Mouse (Mus musculus) c-Kit-positive CD71-positive TER-119-negative erythroid progenitor cells, embryonic 14.5 days (primary cell): ENCODE measurements around the gene Upk1b.

ENCODE experiments used
- DNase-seq: peaks from one replicate; pipeline ENCODE4 v3.0.0-alpha.2; 2013; ENCODE audit warnings: low read depth

Upk1b gene

DNA sequence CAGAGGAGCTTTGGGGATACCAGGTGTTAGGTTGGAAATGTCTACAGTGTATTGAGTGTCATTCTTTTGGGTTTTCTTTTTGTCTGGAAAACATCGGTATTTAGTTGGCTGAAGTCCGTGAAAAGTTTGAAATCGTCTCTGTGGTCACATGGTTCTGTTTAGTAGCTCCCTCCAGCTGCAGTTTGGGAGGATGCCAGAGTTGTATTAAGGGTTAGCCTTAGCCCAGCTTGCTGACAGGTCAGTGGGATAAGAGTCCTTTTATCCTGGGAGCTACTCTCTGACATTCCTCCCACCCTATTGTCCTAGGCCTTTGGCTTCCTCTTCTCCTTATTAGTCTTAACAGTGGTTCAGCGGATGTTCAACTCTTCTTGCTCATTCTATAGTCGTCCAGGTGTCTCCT lies 38.2 kb downstream of the Upk1b start:
- DNase-seq, result no peak

DNA sequence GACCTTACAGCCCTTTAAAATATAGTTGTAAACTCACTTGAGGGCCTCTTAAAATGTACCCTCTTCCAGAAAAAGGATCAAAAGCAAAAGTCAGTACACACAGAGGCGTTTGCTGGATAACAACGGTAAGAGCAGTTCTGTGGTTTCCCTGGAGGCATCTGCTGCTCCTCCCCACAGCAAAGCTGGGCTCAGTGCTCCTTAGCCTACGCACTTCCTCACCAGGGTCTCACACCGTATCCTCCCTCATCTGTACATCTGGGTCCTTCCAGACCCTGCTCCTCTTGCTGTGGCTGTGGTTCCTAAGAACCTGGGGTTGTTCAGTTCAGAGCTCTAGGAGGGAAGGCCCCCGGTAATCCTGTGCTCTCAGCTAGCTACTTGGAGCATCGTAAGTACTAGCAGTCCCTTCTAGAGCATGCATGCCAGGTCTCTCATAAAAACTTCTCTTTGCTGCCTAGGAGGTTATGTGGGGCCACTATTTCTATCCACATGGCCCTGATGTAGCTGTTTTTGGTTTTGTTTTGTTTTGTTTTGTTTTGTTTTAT lies 39.2 kb downstream of the Upk1b start:
- DNase-seq, result no peak

DNA sequence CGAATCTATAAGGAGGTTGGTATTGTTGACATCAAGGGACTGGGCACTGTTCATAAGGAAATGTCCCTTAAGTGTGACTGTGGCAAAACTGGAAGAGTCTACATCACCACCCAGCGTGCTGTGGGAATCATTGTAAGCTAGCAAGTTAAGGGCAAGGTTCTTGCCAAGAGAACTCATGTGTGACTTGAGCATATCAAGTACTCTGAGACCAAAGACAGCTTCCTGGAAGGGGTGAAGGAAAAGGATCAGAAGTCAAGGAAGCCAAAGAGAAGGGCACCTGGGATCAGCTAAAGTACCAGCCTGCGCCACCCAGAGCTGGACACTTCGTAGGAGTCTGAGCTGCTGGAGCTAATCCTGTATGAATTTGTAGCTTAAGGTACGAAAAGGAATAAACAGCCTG lies 39.9 kb downstream of the Upk1b start:
- DNase-seq, result no peak

- no peak for DNase-seq
Observed at GRCm38 (mm10) chr16:38758104-38758861, 41.8 kb downstream of the Upk1b start.

- DNase-seq, result no peak
Observed at GRCm38 (mm10) chr16:38757626-38758025, 42.5 kb downstream of the Upk1b start.

GRCm38 (mm10) chr16:38756572-38756971 lies 43.6 kb downstream of the Upk1b start:
- no peak for DNase-seq

DNA sequence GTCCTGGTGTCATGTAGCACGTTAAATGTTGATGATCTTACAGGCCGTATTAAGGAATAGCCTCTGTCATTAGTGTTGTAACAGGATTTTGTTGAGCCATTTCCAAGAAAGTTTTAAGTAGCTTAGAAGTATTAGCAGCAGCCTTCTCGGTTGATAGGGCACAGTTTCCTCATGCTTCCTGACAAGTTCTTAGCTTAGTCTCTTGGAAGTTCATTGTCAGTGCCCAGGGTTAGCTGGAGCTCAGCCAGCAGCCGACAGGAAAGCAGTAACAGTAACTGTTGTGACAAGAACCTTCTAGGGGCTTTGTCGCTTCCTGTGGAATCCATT lies 44.0 kb downstream of the Upk1b start:
- DNase-seq, result peak; percentile 5

GRCm38 (mm10) chr16:38755452-38756176 lies 44.5 kb downstream of the Upk1b start:
- DNase-seq, result peak; percentile 50

DNA sequence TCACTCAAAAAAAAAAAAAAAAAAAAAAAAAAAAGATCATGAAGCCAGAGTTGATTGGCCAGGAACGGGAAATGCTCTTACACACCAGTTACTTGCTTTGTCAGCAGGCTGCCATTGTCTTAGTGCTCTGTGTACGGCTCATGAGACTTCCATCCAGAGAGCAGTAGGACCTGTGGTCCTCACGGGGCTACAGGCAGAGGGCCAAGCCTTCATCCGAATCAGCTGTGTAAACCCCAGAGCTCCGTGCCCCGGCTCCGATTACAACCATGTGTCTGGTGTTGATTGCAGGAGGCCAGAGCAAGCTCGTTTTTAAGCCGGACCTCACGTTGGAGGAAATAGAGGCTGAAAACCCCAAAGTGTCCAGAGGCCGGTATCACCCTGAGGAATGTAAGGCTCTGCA lies 46.5 kb downstream of the Upk1b start:
- no peak for DNase-seq

GRCm38 (mm10) chr16:38750803-38751202 lies 49.3 kb downstream of the Upk1b start:
- DNase-seq, result no peak

DNA sequence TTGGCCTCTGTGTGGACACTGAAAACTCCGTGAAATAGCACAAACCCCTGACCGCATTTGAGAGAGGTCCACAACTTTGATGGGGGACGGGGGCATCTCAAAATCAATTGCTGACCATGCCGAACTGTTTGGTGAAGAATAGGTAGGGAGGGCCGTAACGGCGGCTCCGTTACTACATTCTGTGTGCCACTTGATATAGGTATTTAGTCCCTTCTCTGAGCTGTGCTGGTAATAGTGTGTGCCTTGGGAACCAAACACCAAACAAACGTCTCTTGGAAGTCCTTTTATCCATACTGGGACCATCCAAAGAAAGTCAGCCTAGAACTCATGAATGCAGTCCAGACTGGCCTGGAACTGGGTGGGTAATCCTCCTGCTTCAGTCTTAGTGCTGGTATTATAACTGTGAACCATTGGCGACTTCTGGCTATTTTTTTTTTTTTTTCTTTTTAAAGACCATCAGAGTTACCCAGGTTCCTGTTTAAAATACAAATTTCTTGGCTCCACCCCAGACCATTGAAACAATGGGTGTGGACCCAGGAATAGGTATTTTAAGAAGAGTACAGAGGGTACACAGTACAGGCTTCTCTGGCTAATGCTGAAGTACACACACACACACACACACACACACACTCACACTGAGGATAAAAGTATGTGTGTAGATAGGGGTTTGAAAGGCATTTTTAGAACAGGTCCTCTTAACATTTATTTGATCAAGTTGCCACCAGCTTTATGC lies 56.0 kb downstream of the Upk1b start:
- no peak for DNase-seq

DNA sequence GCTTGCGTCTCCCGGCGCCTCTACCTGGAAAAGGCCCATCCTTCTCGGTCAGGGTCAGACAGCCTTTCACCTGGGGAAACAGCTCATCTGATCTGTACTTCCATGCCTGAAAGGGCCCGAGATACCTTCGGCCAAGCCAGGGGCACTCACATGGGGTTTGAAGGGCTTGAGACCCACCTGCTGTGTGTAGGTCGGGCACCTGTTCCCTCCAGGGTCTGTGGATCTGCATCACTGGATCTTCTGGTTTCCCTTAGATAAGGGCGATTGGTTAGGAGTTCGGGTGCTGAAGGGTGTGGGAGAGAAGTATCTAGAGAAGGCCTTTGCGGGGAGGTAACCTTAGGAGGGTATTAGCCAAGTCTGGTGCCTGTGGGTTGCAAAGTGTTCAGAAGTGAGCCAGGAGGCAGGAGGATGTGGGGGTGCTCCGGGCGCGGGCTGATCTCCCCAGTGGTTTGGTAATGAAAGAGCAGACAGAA lies 57.4 kb downstream of the Upk1b start:
- DNase-seq, result no peak

- DNase-seq, result no peak
Observed at GRCm38 (mm10) chr16:38742113-38742658, 57.9 kb downstream of the Upk1b start, which contains the start of gene B4galt4. TSS of gene B4galt4 (plus strand) at chr16:38742264.

DNA sequence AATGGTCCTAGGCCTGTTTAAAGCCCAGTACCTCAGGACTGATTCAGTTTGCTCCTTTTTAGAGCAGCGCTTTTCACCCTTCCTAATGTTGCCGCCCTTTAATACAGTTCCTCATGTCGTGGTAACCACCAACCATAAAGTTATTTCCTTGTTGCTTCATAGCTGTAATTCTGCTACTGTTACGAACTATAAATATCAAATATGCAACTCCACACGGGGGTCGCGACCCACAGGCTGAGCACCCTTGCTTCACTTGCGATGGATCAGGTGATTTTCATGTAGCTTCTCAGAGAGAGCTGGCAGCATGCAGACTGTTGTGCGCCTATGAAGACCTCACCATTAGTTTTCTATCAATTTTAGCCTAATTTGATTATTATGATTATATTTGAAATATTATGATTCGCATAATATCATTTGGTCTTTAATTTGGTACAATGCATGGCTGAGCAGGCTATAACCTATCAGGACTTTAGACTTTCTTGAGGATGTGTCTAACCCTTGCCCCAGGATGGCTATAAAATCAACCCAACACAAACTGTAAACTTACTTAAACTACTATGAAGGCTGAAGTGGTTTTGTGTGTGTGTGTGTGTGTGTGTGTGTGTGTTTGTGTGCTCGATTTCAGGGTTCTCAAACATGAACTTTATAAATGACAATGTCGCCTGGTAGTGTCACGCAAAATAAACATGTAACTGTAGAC lies 58.8 kb downstream of the Upk1b start:
- no peak for DNase-seq

GRCm38 (mm10) chr16:38730921-38731320 lies 69.2 kb downstream of the Upk1b start:
- no peak for DNase-seq

GRCm38 (mm10) chr16:38729610-38730288 lies 70.4 kb downstream of the Upk1b start:
- no peak for DNase-seq

GRCm38 (mm10) chr16:38729139-38729538 lies 71.0 kb downstream of the Upk1b start:
- DNase-seq, result no peak

DNA sequence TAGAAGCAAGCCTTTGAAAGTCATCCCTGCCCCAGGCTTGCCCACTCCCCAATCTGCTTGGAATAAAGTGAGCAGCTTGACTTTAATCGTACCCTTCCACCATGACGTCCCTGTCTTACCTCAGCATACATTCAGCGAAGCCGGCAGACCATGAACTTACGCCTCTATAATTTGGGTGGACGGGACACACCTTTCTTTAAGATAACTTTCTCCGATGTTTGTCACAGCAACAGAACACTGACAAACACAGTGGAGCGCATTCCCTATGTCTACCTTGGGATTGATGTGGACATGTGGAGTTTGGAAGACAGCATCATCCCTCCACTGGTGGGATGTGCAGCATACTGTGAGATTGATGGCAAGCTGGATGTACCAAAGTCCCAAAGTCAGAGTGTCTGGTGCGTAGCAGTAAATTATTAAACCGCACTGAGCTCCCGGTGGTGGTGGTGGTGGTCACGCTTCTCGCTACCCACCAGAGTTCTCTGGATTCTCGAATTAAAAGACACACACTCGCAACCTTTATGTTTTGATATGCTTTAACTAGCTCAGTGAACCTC lies 71.5 kb downstream of the Upk1b start:
- DNase-seq, result no peak

DNA sequence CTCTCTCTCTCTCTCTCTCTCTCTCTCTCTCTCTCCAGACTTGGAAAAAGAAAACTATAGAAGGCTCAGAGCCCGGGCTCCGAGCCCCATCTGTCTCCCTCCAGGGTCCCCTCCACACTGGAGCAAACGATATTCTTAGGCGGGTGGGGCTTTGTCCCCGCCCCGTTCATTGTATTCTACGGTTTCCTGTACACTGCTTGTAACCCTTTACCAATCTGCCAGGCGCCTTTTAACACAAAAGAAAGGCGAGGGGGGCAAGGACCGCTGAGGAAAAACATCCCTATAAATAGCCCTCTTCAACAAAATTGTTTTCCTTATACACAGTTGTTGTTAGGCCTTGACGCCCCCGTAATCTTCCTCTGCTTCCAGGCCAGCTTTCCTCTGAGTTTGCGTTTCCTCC lies 75.2 kb downstream of the Upk1b start:
- DNase-seq, result no peak

GRCm38 (mm10) chr16:38724256-38724655 lies 75.9 kb downstream of the Upk1b start:
- DNase-seq, result no peak
